Mouse (Mus musculus) intestine, embryonic 14.5 days (tissue): ENCODE measurements around the gene Fbxo34. TPM values are rescaled to one million over a fixed set of nuclear protein-coding genes. Genes with fewer than 3 reads are reported as not detected.
"Not testable (repeated sequence)": the region's sequence is repeated elsewhere in the genome, so short reads cannot be mapped to it uniquely, and the experiment has no call there.

Experiments
- ATAC-seq: fragments of 200-750 bp; cut with Nextera tagmentation; replicated peaks from 2 replicates; pipeline ENCODE4 v1.8.0; 2017; ENCODE audit warnings: low read depth, moderate number of reproducible peaks, moderate TSS enrichment, moderate library complexity; ENCODE audit not compliant: low FRiP score, low TSS enrichment
- DNase-seq: peaks from one replicate; pipeline ENCODE4 v3.0.0-alpha.2; 2018; ENCODE audit warnings: low spot score
- H3K27ac ChIP-seq: fragments of 300-500 bp; sonication (generic); 2 replicates; pipeline ENCODE4 v1.5.1; 2014; ENCODE audit warnings: low read depth, mild to moderate bottlenecking, control low read depth
- H3K27me3 ChIP-seq: fragments of 300-500 bp; sonication (generic); replicated peaks from 2 replicates; pipeline ENCODE4 v1.6.1; 2014; ENCODE audit warnings: low read length, control low read depth; ENCODE audit not compliant: control insufficient read depth, insufficient read depth
- H3K36me3 ChIP-seq: fragments of 300-500 bp; sonication (generic); 2 replicates; pipeline ENCODE4 v1.6.1; 2014; ENCODE audit warnings: low read length, control low read depth; ENCODE audit not compliant: control insufficient read depth, insufficient read depth
- H3K4me1 ChIP-seq: fragments of 300-500 bp; sonication (generic); replicated peaks from 2 replicates; pipeline ENCODE4 v1.6.1; 2014; ENCODE audit warnings: low read length, control low read depth, mixed read lengths; ENCODE audit not compliant: control insufficient read depth, insufficient read depth
- H3K4me2 ChIP-seq: fragments of 300-500 bp; sonication (generic); 2 replicates; pipeline ENCODE4 v1.6.1; 2014; ENCODE audit warnings: low read length
- H3K4me3 ChIP-seq: fragments of 300-500 bp; sonication (generic); 2 replicates; pipeline ENCODE4 v1.5.1; 2014; ENCODE audit warnings: low read depth, low read length, control low read depth, mixed read lengths
- H3K9ac ChIP-seq: fragments of 300-500 bp; sonication (generic); 2 replicates; pipeline ENCODE4 v1.6.1; 2014; ENCODE audit warnings: mild to moderate bottlenecking, low read length
- H3K9me3 ChIP-seq: fragments of 300-500 bp; sonication (generic); 2 replicates; pipeline ENCODE4 v1.6.1; 2016; ENCODE audit warnings: low read length, control low read depth; ENCODE audit not compliant: control insufficient read depth
- WGBS: fragments of 180-500 bp; shearing (Covaris S2); extraction: QIAGEN DNeasy Blood & Tissue Kit; methylation state at CpG from one replicate; pipeline ENCODE4 v1.1.7; 2014; 5-methylcytosine and 5-hydroxymethylcytosine counted together
- polyA plus RNA-seq: library from polyadenylated mRNA; unstranded; fragments of >200 nt; fragmentation: Nextera tagmentation; extraction: Ambion mirVana; gene quantifications from 2 replicates; pipeline ENCODE4 v1.2.1, GENCODE M21; 2014

Fbxo34 gene
- polyA plus RNA-seq, 1 experiment from 2014 or later = 27.8 TPM

DNA sequence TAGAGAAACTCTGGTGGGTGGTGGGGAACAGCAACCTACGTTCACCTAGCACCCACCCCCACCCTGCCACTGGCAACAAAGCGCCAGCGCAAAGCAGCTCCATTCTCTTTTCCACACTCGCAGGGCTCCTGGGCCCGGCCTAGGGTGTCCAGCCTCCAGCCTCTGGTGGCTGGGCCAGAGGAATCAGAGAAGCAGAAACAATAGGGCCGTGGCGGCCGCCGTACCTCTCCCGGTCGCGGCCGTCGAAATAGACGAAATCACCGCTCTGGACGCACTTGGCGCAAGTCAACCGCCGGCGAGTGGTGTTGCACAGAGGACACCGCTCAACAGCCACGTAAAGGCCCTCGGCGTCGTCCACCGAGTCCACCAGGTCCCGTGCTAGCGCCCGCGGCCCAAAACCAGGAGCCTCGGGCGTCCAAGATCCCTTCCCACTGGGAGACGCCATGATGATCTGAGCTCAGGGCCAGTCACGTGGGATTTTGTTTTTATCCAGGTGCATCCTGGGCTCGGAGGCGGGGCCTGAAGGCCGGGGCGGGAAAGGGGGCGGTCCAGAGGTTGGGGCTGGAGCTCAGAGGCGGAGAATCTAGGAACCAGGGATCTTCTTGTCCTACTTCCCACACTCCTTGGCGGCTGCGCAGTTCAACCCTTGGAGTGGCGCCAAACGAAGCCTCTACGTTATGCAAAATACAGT lies 117.9 kb downstream of the Fbxo34 start:
- H3K4me3 ChIP-seq = peak overlapping the region; percentile 90
- peak; percentile 99 for DNase-seq
- H3K9me3 ChIP-seq = no peaks in the 10 kb centered on the region
- H3K4me1 ChIP-seq = peaks cover 8% of the 10 kb centered on the region
- no peaks in the 10 kb centered on the region for H3K27me3 ChIP-seq
- H3K4me2 ChIP-seq = peak overlapping the region; percentile 94
- H3K9ac ChIP-seq = peak overlapping the region; percentile 74
- H3K27ac ChIP-seq = no peak overlapping the region
- no peaks in the 10 kb centered on the region for H3K36me3 ChIP-seq
- peak; percentile 99 for ATAC-seq
- WGBS = under 1% methylated on average over 46 of the region's 46 CpGs

DNA sequence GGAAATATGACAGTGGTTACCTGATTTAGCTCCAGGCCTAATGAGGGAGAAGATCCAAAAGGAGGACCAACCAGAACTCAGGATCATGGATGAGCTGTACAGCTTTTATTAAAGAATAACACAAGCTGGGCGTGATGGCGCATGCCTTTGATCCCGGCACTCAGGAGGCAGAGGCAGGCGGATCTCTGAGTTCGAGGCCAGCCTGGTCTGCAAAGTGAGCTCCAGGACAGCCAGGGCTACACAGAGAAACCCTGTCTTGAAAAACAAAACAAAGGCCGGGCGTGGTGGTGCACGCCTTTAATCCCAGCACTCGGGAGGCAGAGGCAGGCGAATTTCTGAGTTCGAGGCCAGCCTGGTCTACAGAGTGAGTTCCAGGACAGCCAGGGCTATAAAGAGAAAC lies 120.3 kb downstream of the Fbxo34 start, which contains the start of gene Atg14:
Gene Atg14, minus strand, starts transcription at position 101 of the 400 bp plus-strand sequence.
- not testable (repeated sequence) for H3K9ac ChIP-seq, H3K4me3 ChIP-seq, H3K4me1 ChIP-seq, ATAC-seq, H3K9me3 ChIP-seq, DNase-seq, H3K27ac ChIP-seq, H3K36me3 ChIP-seq, H3K4me2 ChIP-seq, H3K27me3 ChIP-seq
- WGBS = 93% methylated on average over 11 of the region's 11 CpGs

DNA sequence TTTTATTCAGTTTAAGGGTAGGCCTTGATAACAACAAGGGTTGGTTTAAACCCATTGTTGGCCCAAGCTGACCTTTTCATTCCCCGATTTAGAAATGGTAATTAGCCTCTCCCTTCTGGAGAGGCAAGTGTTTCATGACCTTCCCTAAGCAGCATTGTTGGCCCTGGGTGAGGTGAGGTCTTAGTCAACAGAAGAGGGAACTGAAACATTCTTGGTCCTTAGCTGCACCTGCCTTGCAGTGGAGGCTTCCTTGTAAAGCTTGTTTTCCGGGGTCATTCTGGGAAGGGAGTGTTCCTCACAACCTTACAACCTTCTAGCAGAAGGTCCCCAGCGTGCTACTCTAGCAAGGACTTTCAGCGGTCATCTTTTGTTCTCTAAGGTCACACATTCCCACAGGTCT lies 122.5 kb downstream of the Fbxo34 start:
- no peak overlapping the region for H3K9ac ChIP-seq
- peaks cover under 1% of the 10 kb centered on the region; the same call in 1 of the 2 replicates for H3K4me1 ChIP-seq
- ATAC-seq (no peak), DNase-seq (no peak)
- H3K27ac ChIP-seq = no peak overlapping the region
- no peaks in the 10 kb centered on the region for H3K27me3 ChIP-seq
- no peak overlapping the region for H3K4me3 ChIP-seq
- no peaks in the 10 kb centered on the region for H3K36me3 ChIP-seq
- H3K4me2 ChIP-seq = no peak overlapping the region
- whole genome bisulfite sequencing = 81% methylated on average over 4 of the region's 4 CpGs
- H3K9me3 ChIP-seq = no peaks in the 10 kb centered on the region

DNA sequence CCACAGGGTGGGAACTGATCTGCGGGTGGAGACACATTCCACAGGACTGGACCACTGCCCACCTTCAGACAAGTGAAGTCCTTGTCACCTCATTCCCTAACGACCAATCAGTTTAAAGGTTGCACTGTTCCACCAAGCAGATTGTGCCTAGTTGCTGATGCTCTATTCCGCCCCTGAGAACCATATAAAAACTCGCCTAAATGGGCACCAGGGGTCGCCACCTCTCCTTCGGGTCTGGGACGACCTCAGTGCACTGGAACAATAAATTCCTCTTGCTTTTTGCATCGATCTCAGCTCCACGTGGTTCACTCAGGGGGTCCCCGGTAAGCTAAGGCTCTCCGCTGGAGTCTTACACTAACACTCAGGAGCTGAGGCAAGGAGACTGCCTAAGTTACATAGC lies 124.5 kb downstream of the Fbxo34 start:
- no peaks in the 10 kb centered on the region for H3K4me1 ChIP-seq
- no peaks in the 10 kb centered on the region for H3K36me3 ChIP-seq
- H3K4me2 ChIP-seq = no peak overlapping the region
- no peak overlapping the region for H3K9ac ChIP-seq
- no peaks in the 10 kb centered on the region for H3K27me3 ChIP-seq
- DNase-seq (no peak), ATAC-seq (no peak)
- H3K4me3 ChIP-seq = no peak overlapping the region
- 73% methylated on average over 11 of the region's 11 CpGs for WGBS
- no peaks in the 10 kb centered on the region for H3K9me3 ChIP-seq
- no peak overlapping the region for H3K27ac ChIP-seq

DNA sequence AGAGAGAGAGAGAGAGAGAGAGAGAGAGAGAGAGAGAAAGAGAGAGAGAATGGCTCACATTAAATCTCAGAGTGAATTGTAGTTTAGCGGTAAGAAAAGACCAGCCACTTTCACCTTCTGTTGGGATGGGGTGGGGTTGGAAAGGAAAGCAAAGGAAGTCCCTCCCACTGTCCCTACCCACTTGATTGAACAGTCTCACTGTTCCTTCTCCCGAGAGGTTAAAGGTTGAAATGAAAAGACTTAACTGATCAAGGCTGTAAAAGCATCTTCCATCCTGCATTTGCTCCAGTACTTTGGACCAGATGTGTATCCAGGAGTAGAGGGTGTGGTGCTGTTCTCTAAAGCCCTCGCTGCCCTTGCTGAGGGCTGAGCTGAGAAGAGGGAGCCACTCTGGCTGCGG lies 126.5 kb downstream of the Fbxo34 start:
- H3K9ac ChIP-seq = no peak overlapping the region
- ATAC-seq = no peak
- no peak overlapping the region for H3K4me3 ChIP-seq
- no peaks in the 10 kb centered on the region for H3K36me3 ChIP-seq
- no peak overlapping the region for H3K27ac ChIP-seq
- no peaks in the 10 kb centered on the region for H3K27me3 ChIP-seq
- DNase-seq = no peak
- no peaks in the 10 kb centered on the region for H3K9me3 ChIP-seq
- 62% methylated on average over 4 of the region's 4 CpGs for WGBS
- H3K4me2 ChIP-seq = no peak overlapping the region
- H3K4me1 ChIP-seq = no peaks in the 10 kb centered on the region

DNA sequence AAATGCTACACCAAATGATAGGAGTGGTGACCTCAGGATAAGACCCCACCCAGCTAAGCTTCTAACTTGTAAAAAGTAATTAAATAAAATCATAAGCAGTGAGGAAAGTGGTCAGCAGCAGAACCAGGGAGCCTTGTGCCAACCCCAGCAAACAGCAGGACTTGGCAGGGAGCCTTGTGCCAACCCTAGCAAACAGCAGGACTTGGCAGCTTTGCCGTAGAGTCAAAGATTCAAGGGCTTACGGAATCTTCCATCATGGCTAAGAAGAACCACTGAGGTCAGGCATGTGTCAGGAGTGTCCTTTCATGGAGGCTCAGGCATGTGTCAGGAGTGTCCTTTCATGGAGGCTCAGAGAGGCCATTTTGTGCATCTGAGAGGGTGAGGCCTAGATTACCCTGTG lies 127.9 kb downstream of the Fbxo34 start:
- Histone ChIP-seq H3K9ac (no peak overlapping the region), H3K4me2 (no peak overlapping the region), H3K4me1 (no peaks in the 10 kb centered on the region), H3K27me3 (no peaks in the 10 kb centered on the region), H3K36me3 (no peaks in the 10 kb centered on the region), H3K27ac (no peak overlapping the region), H3K4me3 (no peak overlapping the region), H3K9me3 (no peaks in the 10 kb centered on the region)
- no peak for ATAC-seq
- 84% methylated on average over 2 of the region's 2 CpGs for WGBS
- DNase-seq = no peak

DNA sequence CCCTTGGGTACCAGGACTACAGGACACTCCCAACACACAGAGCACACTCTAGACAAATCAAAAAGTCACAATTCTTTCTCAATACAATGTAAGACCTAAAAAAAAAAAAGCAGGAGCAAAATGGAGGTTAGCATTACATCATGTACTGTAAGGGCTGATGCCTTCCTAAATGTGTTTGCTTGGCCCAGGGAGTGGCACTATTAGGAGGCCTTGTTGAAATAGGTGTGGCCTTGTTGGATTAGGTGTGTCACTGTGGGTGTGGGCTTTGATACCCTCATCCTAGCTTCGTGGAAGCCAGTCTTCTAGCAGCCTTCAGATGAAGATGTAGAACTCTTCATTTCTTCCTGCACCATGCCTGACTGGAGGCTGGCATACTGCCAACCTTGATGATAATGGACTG lies 131.1 kb downstream of the Fbxo34 start:
- 45% methylated on average over 1 of the region's 1 CpGs for WGBS

More for the DNA sequence above, 131.1 kb downstream of the Fbxo34 start:
- no peak overlapping the region for H3K4me2 ChIP-seq
- H3K9me3 ChIP-seq = no peaks in the 10 kb centered on the region
- no peaks in the 10 kb centered on the region for H3K4me1 ChIP-seq
- H3K27ac ChIP-seq = no peak overlapping the region
- no peaks in the 10 kb centered on the region for H3K36me3 ChIP-seq
- no peak overlapping the region for H3K4me3 ChIP-seq
- no peak overlapping the region for H3K9ac ChIP-seq
- H3K27me3 ChIP-seq = no peaks in the 10 kb centered on the region
- ATAC-seq = no peak
- no peak for DNase-seq

Other genes with a start within 250 kb of the Fbxo34 start
- 34.8 and 39.9 TPM in 2 replicates for gene Wdhd1, start 173.6 kb upstream of the Fbxo34 start, polyA plus RNA-seq
- gene Socs4, start 173.5 kb upstream of the Fbxo34 start, polyA plus RNA-seq = 4.0 and 4.5 TPM in 2 replicates
- gene Mapk1ip1l, start 152.2 kb upstream of the Fbxo34 start, polyA plus RNA-seq = 83.6 and 88.9 TPM in 2 replicates
- 6.6 and 8.5 TPM in 2 replicates for gene Lgals3, start 82.7 kb upstream of the Fbxo34 start, polyA plus RNA-seq
- 39.5 and 49.9 TPM in 2 replicates for gene Dlgap5, start 32.0 kb upstream of the Fbxo34 start, polyA plus RNA-seq
- gene Atg14, start 120.2 kb downstream of the Fbxo34 start, polyA plus RNA-seq = 13.6 and 16.2 TPM in 2 replicates
- 75.4 and 80.1 TPM in 2 replicates for gene Ktn1, start 198.0 kb downstream of the Fbxo34 start, polyA plus RNA-seq